Mouse (Mus musculus) T-helper 2 cell (primary cell): ENCODE measurements around the gene Ism2.

Source experiments
- in situ Hi-C: fragments of 300-600 bp; cut with MboI, MseI; formaldehyde crosslinking; loops from one replicate; pipeline ENCODE4 v1.15.1; 2025; ENCODE audit warnings: high pct_unique_total_duplicates

The Ism2 gene

DNA sequence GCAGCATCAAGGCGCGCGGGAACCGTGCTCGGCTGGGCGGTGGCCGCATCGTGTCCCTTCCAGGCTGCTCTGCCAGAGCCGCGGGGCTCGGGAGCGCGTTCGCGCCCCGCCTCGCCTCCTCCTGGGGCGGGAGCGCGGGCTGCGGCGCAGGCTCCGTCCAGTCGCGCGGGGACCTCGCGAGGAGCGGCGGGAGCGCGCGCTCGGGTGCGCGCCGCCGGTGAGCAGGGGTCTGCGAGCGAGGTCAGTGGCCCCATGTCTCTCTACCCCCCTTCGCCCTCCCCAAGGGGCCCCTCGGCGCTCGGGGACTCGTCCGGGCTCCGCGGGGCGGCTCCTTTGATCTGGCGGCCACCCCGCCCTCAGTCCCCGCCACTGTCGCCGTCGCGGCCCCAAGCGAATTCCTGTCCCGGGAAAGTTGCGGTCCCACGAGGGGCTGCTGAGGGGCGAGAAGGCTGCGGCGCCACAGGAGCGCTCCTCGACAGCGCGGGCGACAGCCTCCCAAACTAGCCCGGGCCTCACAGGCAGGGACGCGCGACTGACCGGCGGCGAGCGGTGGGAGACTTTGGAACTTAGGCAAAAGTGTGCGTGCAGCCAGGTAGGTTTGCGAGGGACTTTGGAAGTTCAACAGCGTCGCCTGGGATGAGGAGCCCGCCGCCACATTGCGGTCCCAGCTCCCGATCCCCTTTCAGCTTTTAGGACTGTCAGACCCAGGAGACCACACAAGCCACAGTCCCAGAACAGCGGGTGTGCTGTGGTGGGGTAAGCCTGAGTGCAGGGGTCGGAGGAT, at the start of gene Ism2:
TSS of gene Ism2 (minus strand) at position 49 of the 784 bp plus-strand sequence.
- in situ Hi-C loops = no loop called here

- in situ Hi-C loops = no loop called here
Measured at GRCm38 (mm10) chr12:87348029-87348428, 48.5 kb upstream of the Ism2 start.

DNA sequence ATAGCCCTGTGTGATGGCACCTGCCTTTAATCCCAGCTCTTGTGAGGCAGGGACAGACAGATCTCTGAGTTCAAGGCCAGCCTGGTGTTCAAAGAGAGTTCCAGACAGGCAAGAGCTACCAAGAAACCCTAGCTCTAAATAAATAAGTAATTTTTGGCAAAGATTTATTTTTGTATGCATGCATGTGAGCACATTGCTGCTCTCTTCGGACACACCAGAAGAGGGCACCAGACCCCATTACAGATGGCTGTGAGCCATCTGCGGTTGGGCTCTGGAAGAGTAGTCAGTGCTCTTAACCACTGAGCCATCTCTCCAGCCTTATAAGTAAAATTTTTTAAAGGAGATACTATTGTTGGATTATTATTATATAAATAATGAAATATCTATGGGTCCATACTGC, 48.0 kb upstream of the Ism2 start:
- in situ Hi-C loops = no loop called here

- in situ Hi-C loops = no loop called here
Measured at GRCm38 (mm10) chr12:87343084-87343605, 43.6 kb upstream of the Ism2 start.

- in situ Hi-C loops = no loop called here
Measured at GRCm38 (mm10) chr12:87338082-87338481, 38.6 kb upstream of the Ism2 start.

DNA sequence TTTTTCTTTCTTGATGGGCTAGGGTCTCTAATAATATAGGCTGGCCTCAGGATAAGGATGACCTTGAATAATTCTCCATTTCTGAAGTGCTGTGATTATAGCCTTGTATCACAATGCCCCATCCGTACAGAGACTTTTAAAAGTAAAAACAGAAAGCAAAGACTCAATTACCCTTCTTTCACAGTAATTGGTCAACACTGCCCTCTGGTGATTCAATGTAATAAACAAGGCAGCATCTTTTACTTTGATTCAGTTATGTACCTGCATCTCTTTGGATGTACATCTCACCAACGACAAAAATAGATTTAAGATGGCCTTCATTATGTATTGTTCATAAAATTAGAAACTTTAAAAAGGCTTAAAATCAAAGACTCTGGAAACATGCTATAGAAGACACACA, 35.4 kb upstream of the Ism2 start:
- in situ Hi-C loops = no loop called here

DNA sequence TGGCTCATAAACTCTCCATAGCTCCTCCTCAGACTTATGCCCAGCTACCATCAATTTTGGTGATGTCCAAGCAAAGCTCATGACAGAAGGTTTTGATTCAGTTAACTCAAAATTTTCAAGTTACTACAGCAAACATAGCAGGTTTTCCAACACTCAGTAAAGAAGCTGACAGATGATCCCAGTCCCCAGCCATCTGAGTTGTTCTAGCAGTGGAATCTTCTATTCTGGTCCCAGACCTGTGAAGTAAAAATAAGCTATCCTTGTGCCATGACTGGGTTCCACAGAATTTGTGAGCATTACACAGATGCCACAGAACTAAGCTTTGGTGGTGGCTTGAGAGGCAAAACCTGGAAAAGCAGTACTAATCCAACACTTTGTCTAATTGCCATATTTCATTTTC, 34.3 kb upstream of the Ism2 start:
- in situ Hi-C loops = no loop called here

GRCm38 (mm10) chr12:87332511-87332910, 33.0 kb upstream of the Ism2 start:
- in situ Hi-C loops = no loop called here

GRCm38 (mm10) chr12:87331908-87332307, 32.4 kb upstream of the Ism2 start:
- in situ Hi-C loops = no loop called here

GRCm38 (mm10) chr12:87331053-87331456, 31.6 kb upstream of the Ism2 start:
- in situ Hi-C loops = no loop called here

- in situ Hi-C loops = no loop called here
Measured at GRCm38 (mm10) chr12:87330213-87330612, 30.7 kb upstream of the Ism2 start.

DNA sequence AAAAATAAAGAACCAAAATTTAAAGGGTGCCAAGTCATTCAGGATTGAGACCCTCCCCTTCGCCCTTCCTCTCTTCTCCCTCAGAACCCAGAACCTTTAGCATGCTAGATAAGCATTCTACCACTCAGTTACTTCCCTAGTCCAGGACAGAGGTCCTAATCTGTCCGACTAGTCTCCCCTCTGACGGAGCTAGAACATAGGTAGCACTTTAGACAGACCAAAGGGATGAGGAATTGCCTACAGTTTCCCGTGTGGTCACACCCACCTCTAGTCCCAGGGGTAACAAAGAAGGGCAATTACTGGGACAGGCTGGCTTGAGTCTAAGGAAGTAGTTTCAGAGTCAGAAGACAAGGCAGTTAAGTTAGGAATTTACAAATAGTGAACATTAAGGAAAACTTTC, 28.5 kb upstream of the Ism2 start:
- in situ Hi-C loops = no loop called here

DNA sequence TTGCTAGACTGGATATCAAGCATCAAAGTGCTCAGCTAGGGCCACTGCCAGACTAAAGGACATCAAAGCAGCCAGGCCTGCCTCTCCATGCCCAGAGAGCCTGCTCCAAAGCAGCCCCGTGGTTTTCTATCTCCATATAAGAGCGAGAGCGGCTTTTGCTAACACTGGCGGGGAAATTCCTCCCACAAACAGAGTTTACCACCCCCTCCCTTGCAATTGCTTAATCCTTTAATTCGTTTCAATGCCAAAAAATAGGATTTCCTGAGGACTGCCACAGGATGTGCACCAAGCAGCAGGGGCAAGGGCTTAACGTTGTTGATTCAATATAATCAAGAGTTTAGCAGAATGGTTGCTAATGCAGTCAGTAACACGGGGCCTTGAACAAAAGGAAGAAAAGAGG, 28.1 kb upstream of the Ism2 start:
- in situ Hi-C loops = no loop called here

DNA sequence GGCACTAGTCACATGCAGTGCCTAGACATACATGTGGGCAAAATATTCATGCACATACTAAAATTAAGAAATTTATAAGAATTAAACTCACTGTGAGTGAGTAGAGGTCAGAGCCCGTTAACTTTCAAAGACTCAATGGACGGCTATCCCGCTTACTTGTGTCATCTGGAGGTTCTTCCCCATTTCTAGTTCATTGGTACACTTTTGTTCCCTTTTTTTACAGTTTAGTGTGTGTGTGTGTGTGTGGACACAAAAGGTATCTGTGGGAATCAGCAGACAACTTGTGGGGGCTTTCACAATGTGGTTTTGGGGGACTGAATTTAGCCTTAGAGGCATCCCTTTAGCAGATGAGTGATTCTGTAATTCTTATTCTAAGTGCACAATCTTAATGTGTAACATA, 25.9 kb upstream of the Ism2 start:
- in situ Hi-C loops = no loop called here

DNA sequence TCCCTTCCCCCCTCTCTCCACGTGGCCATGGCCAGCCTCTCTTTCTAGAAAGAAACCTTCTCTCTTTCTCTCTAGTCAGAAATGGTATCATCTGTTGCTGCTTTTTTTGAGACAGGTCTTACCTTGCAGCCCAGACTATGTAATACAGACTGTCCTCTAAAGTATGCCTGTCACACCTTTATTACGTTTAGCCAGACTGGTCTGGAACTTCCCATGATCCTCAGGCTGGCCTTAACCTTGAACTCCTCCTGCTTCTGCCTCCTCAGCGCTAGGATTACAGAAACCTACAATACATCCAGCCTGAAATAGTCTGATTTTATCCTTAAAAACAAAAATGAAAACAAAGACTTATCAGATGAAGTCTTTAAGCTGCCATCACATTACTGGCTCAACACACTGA, 19.7 kb upstream of the Ism2 start:
- in situ Hi-C loops = no loop called here

GRCm38 (mm10) chr12:87317951-87318350, 18.4 kb upstream of the Ism2 start:
- in situ Hi-C loops = no loop called here

GRCm38 (mm10) chr12:87313098-87313497, 13.6 kb upstream of the Ism2 start:
- in situ Hi-C loops = no loop called here

DNA sequence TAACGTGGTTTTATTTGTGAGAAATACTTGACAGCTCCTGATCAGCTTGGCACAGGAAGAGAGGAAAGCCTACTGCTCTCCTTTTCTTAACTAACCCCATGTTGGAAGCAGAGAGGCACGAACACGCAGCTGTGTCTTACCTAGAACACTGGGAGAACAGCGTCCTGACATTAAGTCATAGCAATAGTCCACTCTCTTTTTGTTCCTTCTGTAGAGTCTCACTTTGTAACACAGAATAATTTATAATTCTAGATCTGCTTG, 7.0 kb upstream of the Ism2 start:
- in situ Hi-C loops = loop anchor here (5.0 kb wide), 1 partner anchor 106 kb away; no protein-coding TSS in a partner anchor

- in situ Hi-C loops = loop anchor here (5.0 kb wide), 1 partner anchor 106 kb away; no protein-coding TSS in a partner anchor
Measured at GRCm38 (mm10) chr12:87305767-87306583, 6.5 kb upstream of the Ism2 start.

DNA sequence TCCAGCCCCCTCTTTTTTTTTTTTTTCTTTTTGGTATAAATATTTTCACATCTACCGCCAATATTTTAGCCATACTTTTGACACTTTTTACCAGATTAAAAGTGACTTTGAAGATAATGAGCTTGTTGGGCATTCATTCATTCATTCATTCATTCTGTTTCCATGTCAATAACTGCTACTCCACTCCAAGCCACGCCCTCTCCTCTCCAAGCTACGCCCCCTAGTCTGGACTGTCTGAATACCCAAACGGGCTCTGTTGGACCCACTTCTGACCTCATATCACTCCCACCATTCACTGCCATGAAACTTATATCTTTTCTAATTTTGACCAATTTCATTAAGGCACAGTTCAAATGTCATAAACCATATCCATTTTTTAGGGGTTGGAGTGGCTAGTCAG, 1.7 kb upstream of the Ism2 start:
- in situ Hi-C loops = no loop called here

DNA sequence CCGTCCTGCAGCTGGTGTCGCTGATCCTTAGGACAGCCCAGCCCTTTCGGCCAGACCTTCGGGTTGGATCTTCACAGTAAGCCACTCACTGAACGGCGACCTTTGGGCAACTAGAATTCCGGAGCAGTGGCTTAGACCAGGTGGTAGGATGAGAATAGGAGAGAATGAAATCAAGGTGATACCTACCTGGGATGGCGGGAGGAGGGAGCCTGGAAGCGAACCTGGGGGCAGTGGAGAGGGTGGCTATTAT, 861 bp upstream of the Ism2 start:
- in situ Hi-C loops = no loop called here

- in situ Hi-C loops = no loop called here
Measured at GRCm38 (mm10) chr12:87299037-87299656, 358 bp downstream of the Ism2 start.

GRCm38 (mm10) chr12:87293934-87294333, 5.6 kb downstream of the Ism2 start:
- in situ Hi-C loops = no loop called here
